Mouse (Mus musculus) embryonic facial prominence, embryonic 11.5 days (tissue): ENCODE results near the gene Prkaa1. TPM values are rescaled to one million over a fixed set of nuclear protein-coding genes. Genes with fewer than 3 reads are reported as not detected.

ENCODE experiments used
- ATAC-seq: fragments of 200-750 bp; cut with Nextera tagmentation; replicated peaks from 2 replicates; pipeline ENCODE4 v1.8.0; 2017; ENCODE audit warnings: low read depth; ENCODE audit not compliant: insufficient number of reproducible peaks, low FRiP score, low TSS enrichment
- DNase-seq: peaks from one replicate; pipeline ENCODE4 v3.0.0-alpha.2; 2015; ENCODE audit warnings: low spot score
- H3K27ac ChIP-seq: fragments of 300-500 bp; sonication (generic); replicated peaks from 2 replicates; pipeline ENCODE4 v1.5.1; 2014; ENCODE audit warnings: mild to moderate bottlenecking, low read depth, low read length, control low read depth
- H3K27me3 ChIP-seq: fragments of 300-500 bp; sonication (generic); 2 replicates; pipeline ENCODE4 v1.6.1; 2014; ENCODE audit warnings: mild to moderate bottlenecking, low read length, moderate library complexity, mixed read lengths; ENCODE audit not compliant: control insufficient read depth, insufficient read depth
- H3K36me3 ChIP-seq: fragments of 300-500 bp; sonication (generic); replicated peaks from 2 replicates; pipeline ENCODE4 v1.6.1; 2014; ENCODE audit warnings: low read depth, mild to moderate bottlenecking, low read length, moderate library complexity, mixed read lengths; ENCODE audit not compliant: control insufficient read depth, insufficient read depth
- H3K4me1 ChIP-seq: fragments of 300-500 bp; sonication (generic); 2 replicates; pipeline ENCODE4 v1.6.1; 2014; ENCODE audit warnings: low read length, mixed read lengths; ENCODE audit not compliant: control insufficient read depth, insufficient read depth
- H3K4me2 ChIP-seq: fragments of 300-500 bp; sonication (generic); 2 replicates; pipeline ENCODE4 v1.6.1; 2014; ENCODE audit warnings: low read depth, mild to moderate bottlenecking, control low read depth, low read length, moderate library complexity
- H3K4me3 ChIP-seq: fragments of 300-500 bp; sonication (generic); 2 replicates; pipeline ENCODE4 v1.5.1; 2014; ENCODE audit warnings: low read depth, low read length, control low read depth
- H3K9ac ChIP-seq: fragments of 300-500 bp; sonication (generic); replicated peaks from 2 replicates; pipeline ENCODE4 v1.6.1; 2014; ENCODE audit warnings: mild to moderate bottlenecking, control low read depth, low read length
- H3K9me3 ChIP-seq: fragments of 300-500 bp; sonication (generic); replicated peaks from 2 replicates; pipeline ENCODE4 v1.6.1; 2016; ENCODE audit warnings: mild to moderate bottlenecking, low read length, inconsistent platforms, mixed read lengths; ENCODE audit not compliant: control insufficient read depth
- WGBS: fragments of 180-500 bp; shearing (Covaris S2); extraction: QIAGEN DNeasy Blood & Tissue Kit; methylation state at CpG from one replicate; pipeline ENCODE4 v1.1.7; 2014; 5-methylcytosine and 5-hydroxymethylcytosine counted together
- polyA plus RNA-seq: library from polyadenylated mRNA; unstranded; fragments of >200 nt; fragmentation: Nextera tagmentation; extraction: Ambion mirVana; gene quantifications from 2 replicates; pipeline ENCODE4 v1.2.1, GENCODE M21; 2014

Prkaa1 gene
- polyA plus RNA-seq, 1 experiment from 2014 or later: 21.9 TPM

DNA sequence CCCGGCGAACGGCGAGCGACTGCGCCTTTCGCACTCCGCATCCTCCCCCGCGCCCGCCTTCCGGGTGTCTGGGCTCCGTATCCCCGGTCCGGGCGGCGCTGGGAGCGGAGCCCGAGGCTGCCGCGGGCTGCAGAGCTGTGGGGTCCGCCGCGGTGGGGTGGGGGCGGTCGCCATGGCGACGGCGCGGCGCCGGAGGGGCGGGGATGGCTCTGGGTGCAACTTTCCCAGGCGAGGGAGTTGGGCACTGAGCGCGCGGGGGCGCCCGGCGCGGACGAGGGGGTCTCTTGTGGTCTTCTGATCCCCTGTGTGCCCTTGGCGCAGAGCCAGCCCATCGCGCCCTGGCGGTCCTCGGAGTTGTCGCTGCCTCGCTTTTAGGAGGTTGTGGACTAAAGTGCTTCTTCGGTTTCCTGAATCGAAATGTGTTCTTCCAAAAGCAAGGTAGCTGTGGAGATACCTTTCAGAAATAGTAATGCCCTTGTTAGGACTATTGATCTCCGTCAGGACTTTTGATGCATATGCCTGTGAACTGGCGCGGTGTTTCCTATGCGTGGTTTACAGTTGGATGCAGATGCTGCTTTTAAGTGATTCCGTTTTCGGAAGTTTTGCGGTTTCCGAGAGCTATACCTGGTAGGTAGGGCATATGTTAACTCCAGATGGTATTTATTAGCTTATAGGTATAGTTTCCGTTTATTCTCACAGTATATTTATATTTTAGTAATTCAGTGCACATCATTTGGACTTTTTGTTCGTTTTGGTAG, 539 bp downstream of the Prkaa1 start:
- no peaks in the 10 kb centered on the region for H3K4me1 ChIP-seq
- 2% methylated on average over 49 of the region's 61 CpGs for WGBS
- ATAC-seq: peak; percentile 87
- DNase-seq: peak; percentile 77
- H3K27me3 ChIP-seq: no peaks in the 10 kb centered on the region
- peak overlapping the region; percentile 60 for H3K4me2 ChIP-seq
- H3K27ac ChIP-seq: peak overlapping the region; percentile 72
- no peaks in the 10 kb centered on the region for H3K36me3 ChIP-seq
- H3K4me3 ChIP-seq: peak overlapping the region; percentile 73
- peak overlapping the region; percentile 75 for H3K9ac ChIP-seq
- H3K9me3 ChIP-seq: no peaks in the 10 kb centered on the region

DNA sequence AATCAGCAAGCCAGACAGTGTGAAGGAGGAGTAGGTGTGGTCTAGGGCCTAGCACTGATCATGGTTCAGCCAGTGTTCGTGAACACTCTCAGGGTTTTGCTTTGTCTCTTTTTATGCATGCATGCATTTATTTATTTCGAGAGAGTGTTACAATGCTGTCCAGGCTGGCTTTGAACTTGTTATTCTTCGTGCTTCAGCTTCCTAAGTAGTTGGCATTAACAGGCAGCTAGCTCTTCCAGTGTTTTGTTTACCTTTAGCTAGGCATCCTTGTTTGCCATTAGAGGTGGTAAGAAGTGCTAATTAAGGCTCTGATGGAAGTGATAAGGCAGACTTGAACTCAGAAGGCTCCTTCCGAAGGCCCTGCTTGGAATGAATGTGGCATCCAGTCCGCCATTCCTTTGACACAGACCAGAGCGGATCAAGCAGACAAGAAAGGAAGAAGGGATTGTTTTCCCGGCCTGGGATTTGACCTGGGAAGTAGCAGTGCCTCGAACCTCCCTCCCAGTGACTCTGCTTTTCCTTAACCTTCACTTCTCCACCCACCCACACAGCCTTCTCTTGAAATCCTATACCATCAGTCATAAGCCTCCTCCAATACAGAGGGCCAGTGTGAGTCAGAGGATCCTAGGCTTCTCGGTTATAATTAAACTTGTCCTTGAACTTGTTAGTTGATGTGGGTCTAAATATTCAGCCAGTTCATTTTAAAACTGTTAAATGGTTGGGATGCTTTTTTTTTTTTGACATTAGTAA, 1.7 kb downstream of the Prkaa1 start:
- WGBS: 43% methylated on average over 9 of the region's 9 CpGs
- ATAC-seq: no peak
- Histone ChIP-seq H3K4me3 (peak overlapping the region; percentile 73; the same call in 1 of the 2 replicates), H3K9me3 (no peaks in the 10 kb centered on the region), H3K36me3 (no peaks in the 10 kb centered on the region), H3K4me1 (no peaks in the 10 kb centered on the region), H3K27me3 (no peaks in the 10 kb centered on the region), H3K27ac (no peak overlapping the region), H3K9ac (no peak overlapping the region), H3K4me2 (peak overlapping the region; percentile 11; the same call in 1 of the 2 replicates)
- no peak for DNase-seq

GRCm38 (mm10) chr15:5149187-5149586, 5.5 kb downstream of the Prkaa1 start:
- Histone ChIP-seq H3K36me3 (no peaks in the 10 kb centered on the region), H3K9me3 (no peaks in the 10 kb centered on the region), H3K4me3 (no peak overlapping the region), H3K4me1 (no peaks in the 10 kb centered on the region), H3K9ac (no peak overlapping the region), H3K4me2 (no peak overlapping the region), H3K27me3 (no peaks in the 10 kb centered on the region), H3K27ac (no peak overlapping the region)
- DNase-seq: no peak
- no peak for ATAC-seq
- WGBS: 66% methylated on average over 4 of the region's 4 CpGs

DNA sequence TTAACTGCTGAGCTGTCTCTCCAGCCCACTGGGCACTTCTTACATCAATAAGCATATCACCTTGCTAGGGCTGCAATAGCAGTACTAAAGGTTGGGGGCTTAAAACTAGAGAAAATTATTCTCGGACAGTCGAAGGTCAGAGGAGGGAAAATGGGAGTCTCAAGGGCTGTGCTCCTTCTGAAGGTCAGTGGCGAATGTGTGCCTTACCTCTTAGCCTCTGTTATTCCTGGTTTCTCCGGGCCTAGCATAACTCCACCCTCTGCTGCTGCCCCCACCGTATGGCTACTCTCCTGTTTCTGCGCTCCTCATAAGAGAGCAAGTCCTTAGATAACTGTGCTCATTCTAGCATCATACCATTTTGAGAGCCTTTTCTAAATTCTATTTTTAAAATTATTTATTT, 8.5 kb downstream of the Prkaa1 start:
- Histone ChIP-seq H3K4me1 (no peaks in the 10 kb centered on the region), H3K36me3 (no peaks in the 10 kb centered on the region), H3K9ac (no peak overlapping the region), H3K27ac (no peak overlapping the region), H3K4me2 (no peak overlapping the region), H3K27me3 (no peaks in the 10 kb centered on the region), H3K9me3 (no peaks in the 10 kb centered on the region), H3K4me3 (no peak overlapping the region)
- DNase-seq (no peak), ATAC-seq (no peak)
- 89% methylated on average over 6 of the region's 6 CpGs for WGBS

GRCm38 (mm10) chr15:5154621-5155020, 11.0 kb downstream of the Prkaa1 start:
- no peaks in the 10 kb centered on the region for H3K4me1 ChIP-seq
- DNase-seq (no peak), ATAC-seq (no peak)
- no peak overlapping the region for H3K4me2 ChIP-seq
- no peak overlapping the region for H3K27ac ChIP-seq
- WGBS: 89% methylated on average over 9 of the region's 9 CpGs
- H3K4me3 ChIP-seq: no peak overlapping the region
- H3K9me3 ChIP-seq: no peaks in the 10 kb centered on the region
- no peaks in the 10 kb centered on the region for H3K36me3 ChIP-seq
- H3K9ac ChIP-seq: no peak overlapping the region
- no peaks in the 10 kb centered on the region for H3K27me3 ChIP-seq

- Histone ChIP-seq H3K4me2 (no peak overlapping the region), H3K36me3 (no peaks in the 10 kb centered on the region), H3K9ac (no peak overlapping the region), H3K27me3 (no peaks in the 10 kb centered on the region), H3K4me3 (no peak overlapping the region), H3K27ac (no peak overlapping the region), H3K4me1 (no peaks in the 10 kb centered on the region), H3K9me3 (no peaks in the 10 kb centered on the region)
- ATAC-seq (no peak), DNase-seq (no peak)
- 77% methylated on average over 5 of the region's 5 CpGs for WGBS
Measured at GRCm38 (mm10) chr15:5155093-5155492, 11.4 kb downstream of the Prkaa1 start.

GRCm38 (mm10) chr15:5156355-5156754, 12.7 kb downstream of the Prkaa1 start:
- Histone ChIP-seq H3K4me2 (no peak overlapping the region), H3K4me3 (no peak overlapping the region), H3K36me3 (no peaks in the 10 kb centered on the region), H3K9me3 (no peaks in the 10 kb centered on the region), H3K27ac (no peak overlapping the region), H3K9ac (no peak overlapping the region), H3K4me1 (no peaks in the 10 kb centered on the region), H3K27me3 (no peaks in the 10 kb centered on the region)
- ATAC-seq (no peak), DNase-seq (no peak)
- 87% methylated on average over 4 of the region's 4 CpGs for WGBS

DNA sequence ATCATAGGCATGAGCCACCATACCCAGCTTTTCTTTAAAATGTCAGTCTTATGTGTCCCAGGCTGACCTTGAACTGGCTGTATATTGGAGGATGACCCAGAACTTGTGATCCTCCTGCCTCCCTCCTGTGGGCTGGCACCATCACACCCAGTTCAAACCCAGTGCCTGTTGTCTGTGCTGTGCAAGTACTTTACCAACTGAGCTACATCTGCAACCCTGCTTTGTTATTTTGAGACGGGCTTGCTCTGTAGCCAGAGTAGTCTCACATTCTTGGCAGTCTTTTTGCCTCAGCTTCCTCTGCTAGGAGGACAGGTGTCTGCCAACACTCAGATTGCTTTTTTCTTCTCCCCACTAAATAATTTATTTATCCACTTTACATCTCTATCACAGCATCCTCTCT, 13.7 kb downstream of the Prkaa1 start:
- 80% methylated on average over 1 of the region's 1 CpGs for WGBS
- no peak for DNase-seq

More for the DNA sequence above, 13.7 kb downstream of the Prkaa1 start:
- no peak for ATAC-seq
- no peaks in the 10 kb centered on the region for H3K27me3 ChIP-seq
- H3K9ac ChIP-seq: no peak overlapping the region
- no peak overlapping the region for H3K27ac ChIP-seq
- H3K4me1 ChIP-seq: no peaks in the 10 kb centered on the region
- no peak overlapping the region for H3K4me3 ChIP-seq
- no peaks in the 10 kb centered on the region for H3K36me3 ChIP-seq
- no peak overlapping the region for H3K4me2 ChIP-seq
- H3K9me3 ChIP-seq: no peaks in the 10 kb centered on the region
